Comparison of ENCODE assay signal across 19 mouse cellular contexts in the genomic region with DNA sequence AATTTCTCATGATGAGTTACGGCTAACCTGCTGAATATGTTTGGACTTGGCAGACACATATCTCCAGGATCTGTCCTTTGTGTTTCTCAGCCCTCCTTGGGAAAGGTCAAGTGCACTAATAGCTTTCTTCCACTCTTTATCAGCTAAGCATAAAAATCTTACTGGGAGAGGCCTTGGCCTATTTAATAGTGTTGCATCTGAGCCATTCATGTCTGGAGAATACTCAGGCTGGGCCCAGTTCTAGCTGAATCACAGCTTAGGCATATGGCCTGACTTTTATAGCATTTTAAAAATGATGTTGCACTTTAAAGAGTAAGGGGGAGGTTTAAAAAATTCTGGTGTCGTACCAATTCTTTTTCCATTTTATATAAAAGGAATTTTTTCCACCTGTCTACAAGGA.
"Had no signal": no experiment of that assay in that cellular context is flagged by ENCODE, and none has a peak within 500 bp of the region (broad histone marks: within the 10 kb centered on the region; RNA-seq: fewer than 3 reads in every experiment).

No protein-coding gene starts in this region.

- DNase-seq: kidney, adult 8-10 months; kidney, postnatal 36 days; layer of hippocampus, adult 9-11 months; layer of hippocampus, postnatal 36 days; left cerebral cortex, postnatal 4 days; lung, postnatal 14 days; retina, postnatal 1 day; right cerebral cortex, postnatal 4 days; spleen, adult 18-20 months; thymus, adult 2 months; thymus, postnatal 25 days had no signal

- H3K4me1 ChIP-seq: liver, embryonic 12.5 days; megakaryocyte, embryonic 14.5 days; neural tube, embryonic 13.5 days had no signal

- H3K9ac ChIP-seq: limb, embryonic 15.5 days; liver, embryonic 12.5 days; lung, embryonic 15.5 days; neural tube, embryonic 13.5 days had no signal

- H3K27ac ChIP-seq: limb, embryonic 15.5 days; liver, embryonic 12.5 days; lung, embryonic 15.5 days; macrophage; neural tube, embryonic 13.5 days had no signal

- H3K36me3 ChIP-seq: limb, embryonic 15.5 days; liver, embryonic 12.5 days; lung, embryonic 15.5 days; neural tube, embryonic 13.5 days had no signal

- H3K4me3 ChIP-seq: limb, embryonic 15.5 days; liver, embryonic 12.5 days; lung, embryonic 15.5 days; megakaryocyte, embryonic 14.5 days; neural tube, embryonic 13.5 days had no signal

- ATAC-seq: liver, embryonic 12.5 days; midbrain, embryonic 16.5 days had no signal

- H3K27me3 ChIP-seq: limb, embryonic 15.5 days; liver, embryonic 12.5 days; lung, embryonic 15.5 days; megakaryocyte, embryonic 14.5 days; neural tube, embryonic 13.5 days had no signal

- H3K4me2 ChIP-seq: limb, embryonic 15.5 days; liver, embryonic 12.5 days; lung, embryonic 15.5 days; midbrain, embryonic 11.5 days; neural tube, embryonic 13.5 days had no signal

- H3K9me3 ChIP-seq: limb, embryonic 15.5 days; liver, embryonic 12.5 days; lung, embryonic 15.5 days; megakaryocyte, embryonic 14.5 days; neural tube, embryonic 13.5 days had no signal
